Mouse (Mus musculus) liver, embryonic 16.5 days (tissue): Measurements from ENCODE around the gene Snrnp70. TPM values are rescaled to one million over a fixed set of nuclear protein-coding genes. Genes with fewer than 3 reads are reported as not detected.
A peak's percentile ranks its signal among the peaks of the same experiment; 100 is the strongest.

Source experiments
- ATAC-seq: fragments of 200-750 bp; cut with Nextera tagmentation; 2 replicates; pipeline ENCODE4 v1.8.0; 2017; ENCODE audit warnings: low read depth, mild to moderate bottlenecking, moderate number of reproducible peaks, moderate library complexity
- H3K27ac ChIP-seq: fragments of 300-500 bp; sonication (generic); 2 replicates; pipeline ENCODE4 v1.5.1; 2014; ENCODE audit warnings: mild to moderate bottlenecking, low read length
- H3K27me3 ChIP-seq: fragments of 300-500 bp; sonication (generic); 2 replicates; pipeline ENCODE4 v1.6.1; 2014; ENCODE audit warnings: low read depth, low read length, mixed read lengths; ENCODE audit not compliant: control insufficient read depth, insufficient read depth
- H3K36me3 ChIP-seq: fragments of 300-500 bp; sonication (generic); 2 replicates; pipeline ENCODE4 v1.6.1; 2014; ENCODE audit warnings: mild to moderate bottlenecking; ENCODE audit not compliant: control insufficient read depth, insufficient read depth
- H3K4me1 ChIP-seq: fragments of 300-500 bp; sonication (generic); 2 replicates; pipeline ENCODE4 v1.6.1; 2014; ENCODE audit warnings: low read depth, low read length, mixed read lengths; ENCODE audit not compliant: control insufficient read depth
- H3K4me2 ChIP-seq: fragments of 300-500 bp; sonication (generic); 2 replicates; pipeline ENCODE4 v1.6.1; 2014; ENCODE audit warnings: low read depth, low read length, mixed read lengths
- H3K4me3 ChIP-seq: fragments of 300-500 bp; sonication (generic); 2 replicates; pipeline ENCODE4 v1.5.1; 2014; ENCODE audit warnings: low read depth, mild to moderate bottlenecking, low read length
- H3K9ac ChIP-seq: fragments of 300-500 bp; sonication (generic); 2 replicates; pipeline ENCODE4 v1.6.1; 2014; ENCODE audit warnings: low read depth, low read length
- H3K9me3 ChIP-seq: fragments of 300-500 bp; sonication (generic); replicated peaks from 2 replicates; pipeline ENCODE4 v1.6.1; 2016; ENCODE audit warnings: low read length; ENCODE audit not compliant: control insufficient read depth
- WGBS: fragments of 180-500 bp; shearing (Covaris S2); extraction: QIAGEN DNeasy Blood & Tissue Kit; methylation state at CpG from one replicate; pipeline ENCODE4 v1.1.7; 2014; ENCODE audit not compliant: insufficient replicate concordance; 5-methylcytosine and 5-hydroxymethylcytosine counted together
- polyA plus RNA-seq: library from polyadenylated mRNA; unstranded; fragments of >200 nt; fragmentation: Nextera tagmentation; extraction: Ambion mirVana; gene quantifications from 2 replicates; pipeline ENCODE4 v1.2.1, GENCODE M21; 2015

The Snrnp70 gene
- polyA plus RNA-seq, 1 experiment from 2014 or later, result 64.2 TPM

DNA sequence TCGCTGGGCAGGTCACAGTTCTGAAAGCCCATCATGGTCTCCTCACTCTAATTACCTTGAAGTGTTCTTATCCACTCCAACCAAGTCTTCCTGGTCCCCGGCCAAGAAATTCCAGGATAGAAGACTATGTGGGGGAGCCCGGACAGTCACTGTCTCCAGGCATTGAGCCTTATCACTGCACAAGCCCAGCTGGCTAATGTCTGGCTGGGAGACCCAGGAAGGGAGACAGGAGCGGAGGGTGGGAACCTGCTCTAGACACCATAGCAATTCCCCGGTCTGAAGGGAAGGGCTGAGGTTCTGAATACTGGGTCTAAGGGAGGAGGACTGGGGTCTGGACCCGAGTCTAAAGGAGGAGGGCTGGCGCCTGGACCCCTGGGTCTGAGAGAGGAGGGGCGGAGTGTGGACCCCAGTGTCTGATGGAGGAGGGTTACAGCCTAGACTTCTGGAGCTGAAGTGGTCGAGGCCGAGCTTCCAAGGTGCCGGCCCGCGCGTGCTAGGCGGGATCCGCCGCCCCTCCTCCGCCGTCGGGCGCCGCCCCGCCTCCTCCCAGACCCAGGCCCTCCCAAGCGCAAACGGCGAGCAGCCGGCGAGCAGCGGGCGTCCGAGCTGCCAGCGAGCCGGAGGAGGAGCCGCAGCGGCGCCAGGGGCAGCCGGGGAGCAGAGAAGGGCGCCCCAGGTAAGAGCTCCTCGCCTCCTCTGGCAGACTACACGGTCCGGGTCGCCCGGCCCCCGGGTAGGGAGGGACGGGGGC is 17.7 kb upstream of the Snrnp70 start, which contains the start of gene Ntf5:
TSS of gene Ntf5 (plus strand) at position 583 of the 751 bp plus-strand sequence.
- Histone ChIP-seq H3K9ac (0 out of 2 replicates have a peak within 1 kb of the TSS, but pooled peaks have one; percentile 11), H3K27ac (no peak within 1 kb of the TSS), H3K4me1 (peaks cover 13% of the 10 kb centered on the region), H3K4me2 (peak within 1 kb of the TSS; percentile 61), H3K36me3 (no peaks in the 10 kb centered on the region), H3K27me3 (peaks cover 96% of the 10 kb centered on the region), H3K4me3 (peak within 1 kb of the TSS; percentile 51), H3K9me3 (no peaks in the 10 kb centered on the region)
- peak; percentile 36 for ATAC-seq
- WGBS, result 4% methylated on average over 29 of the region's 45 CpGs

DNA sequence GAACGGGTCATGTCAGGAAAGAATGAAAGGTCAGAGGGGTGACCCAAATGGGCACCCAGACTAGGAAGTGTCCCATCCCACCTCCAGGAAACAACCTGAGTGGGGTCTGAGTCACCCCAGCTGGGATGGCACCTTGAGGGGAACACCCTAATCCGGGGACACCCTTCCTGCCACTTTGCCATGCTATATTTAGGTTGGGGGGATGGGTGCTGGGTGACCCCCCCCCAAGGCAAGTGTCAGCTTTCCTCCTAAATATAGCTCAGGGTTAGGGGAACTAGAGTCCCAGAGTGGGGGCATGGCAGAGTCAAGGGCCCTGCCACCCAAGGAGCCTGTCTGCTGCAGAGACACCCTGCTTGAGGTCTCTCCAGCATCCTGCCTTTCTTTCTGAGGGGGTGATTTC is 16.9 kb upstream of the Snrnp70 start:
- H3K4me1 ChIP-seq, result peaks cover 13% of the 10 kb centered on the region
- no peak overlapping the region for H3K27ac ChIP-seq
- H3K9me3 ChIP-seq, result no peaks in the 10 kb centered on the region
- no peak overlapping the region for H3K4me3 ChIP-seq
- H3K36me3 ChIP-seq, result no peaks in the 10 kb centered on the region
- H3K4me2 ChIP-seq, result no peak overlapping the region
- no peak overlapping the region for H3K9ac ChIP-seq
- peaks cover 96% of the 10 kb centered on the region for H3K27me3 ChIP-seq
- WGBS, result 57% methylated on average over 2 of the region's 2 CpGs
- no peak for ATAC-seq

GRCm38 (mm10) chr7:45409497-45410163 is 14.1 kb upstream of the Snrnp70 start:
- Histone ChIP-seq H3K27me3 (peaks cover 92% of the 10 kb centered on the region), H3K36me3 (no peaks in the 10 kb centered on the region), H3K4me1 (peaks cover 12% of the 10 kb centered on the region), H3K4me3 (no peak overlapping the region), H3K9ac (no peak overlapping the region), H3K9me3 (no peaks in the 10 kb centered on the region), H3K4me2 (no peak overlapping the region), H3K27ac (no peak overlapping the region)
- WGBS, result 64% methylated on average over 8 of the region's 8 CpGs
- no peak for ATAC-seq

- Histone ChIP-seq H3K4me1 (peaks cover 8% of the 10 kb centered on the region), H3K36me3 (no peaks in the 10 kb centered on the region), H3K27ac (no peak overlapping the region), H3K4me3 (no peak overlapping the region), H3K4me2 (no peak overlapping the region), H3K9me3 (no peaks in the 10 kb centered on the region), H3K27me3 (peaks cover 85% of the 10 kb centered on the region), H3K9ac (no peak overlapping the region)
- 73% methylated on average over 17 of the region's 17 CpGs for WGBS
- no peak for ATAC-seq
Observed at GRCm38 (mm10) chr7:45408949-45409348, 13.4 kb upstream of the Snrnp70 start.

DNA sequence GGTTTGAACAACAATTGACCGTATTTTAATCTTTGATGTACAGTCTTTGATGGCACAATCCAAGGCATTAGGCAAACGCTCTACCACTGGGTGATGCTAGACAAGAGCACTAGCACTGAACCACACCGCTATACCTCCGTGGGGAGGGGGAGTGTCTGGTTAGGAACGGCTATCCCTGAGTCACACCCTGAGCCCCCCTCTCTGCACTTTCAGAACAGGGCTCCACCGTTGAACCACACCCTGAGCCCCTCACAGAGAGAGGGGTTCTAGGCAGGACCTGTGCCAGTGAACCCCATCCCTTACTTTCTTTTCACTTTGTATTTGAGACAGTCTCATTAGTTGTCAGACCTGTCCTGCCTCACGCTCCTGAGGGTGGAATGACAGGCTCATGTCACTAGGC is 12.8 kb upstream of the Snrnp70 start:
- no peak for ATAC-seq
- Histone ChIP-seq H3K4me2 (no peak overlapping the region), H3K36me3 (no peaks in the 10 kb centered on the region), H3K4me1 (peaks cover 3% of the 10 kb centered on the region), H3K4me3 (no peak overlapping the region), H3K27ac (no peak overlapping the region), H3K27me3 (peaks cover 79% of the 10 kb centered on the region), H3K9ac (no peak overlapping the region), H3K9me3 (no peaks in the 10 kb centered on the region)
- 59% methylated on average over 7 of the region's 7 CpGs for WGBS

DNA sequence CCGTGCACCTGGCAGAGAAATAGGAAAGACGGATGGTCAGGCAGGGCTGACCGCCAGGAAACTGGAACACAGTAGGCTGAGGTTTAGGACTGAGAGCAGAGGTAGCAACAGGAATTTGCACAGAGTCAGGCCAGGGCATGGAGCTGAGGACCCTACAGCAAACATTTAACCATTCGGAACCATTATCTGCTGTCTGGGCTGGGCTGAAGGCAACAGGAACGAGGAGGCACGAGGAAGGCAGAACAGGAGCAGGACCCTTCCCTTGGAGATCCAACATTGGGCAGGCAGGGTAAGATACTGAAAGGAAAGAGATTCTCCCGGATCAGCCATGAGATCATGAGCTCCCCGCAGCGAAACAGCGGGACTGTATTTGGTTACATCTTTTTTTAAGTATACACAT is 12.3 kb upstream of the Snrnp70 start:
- no peak for ATAC-seq

DNA sequence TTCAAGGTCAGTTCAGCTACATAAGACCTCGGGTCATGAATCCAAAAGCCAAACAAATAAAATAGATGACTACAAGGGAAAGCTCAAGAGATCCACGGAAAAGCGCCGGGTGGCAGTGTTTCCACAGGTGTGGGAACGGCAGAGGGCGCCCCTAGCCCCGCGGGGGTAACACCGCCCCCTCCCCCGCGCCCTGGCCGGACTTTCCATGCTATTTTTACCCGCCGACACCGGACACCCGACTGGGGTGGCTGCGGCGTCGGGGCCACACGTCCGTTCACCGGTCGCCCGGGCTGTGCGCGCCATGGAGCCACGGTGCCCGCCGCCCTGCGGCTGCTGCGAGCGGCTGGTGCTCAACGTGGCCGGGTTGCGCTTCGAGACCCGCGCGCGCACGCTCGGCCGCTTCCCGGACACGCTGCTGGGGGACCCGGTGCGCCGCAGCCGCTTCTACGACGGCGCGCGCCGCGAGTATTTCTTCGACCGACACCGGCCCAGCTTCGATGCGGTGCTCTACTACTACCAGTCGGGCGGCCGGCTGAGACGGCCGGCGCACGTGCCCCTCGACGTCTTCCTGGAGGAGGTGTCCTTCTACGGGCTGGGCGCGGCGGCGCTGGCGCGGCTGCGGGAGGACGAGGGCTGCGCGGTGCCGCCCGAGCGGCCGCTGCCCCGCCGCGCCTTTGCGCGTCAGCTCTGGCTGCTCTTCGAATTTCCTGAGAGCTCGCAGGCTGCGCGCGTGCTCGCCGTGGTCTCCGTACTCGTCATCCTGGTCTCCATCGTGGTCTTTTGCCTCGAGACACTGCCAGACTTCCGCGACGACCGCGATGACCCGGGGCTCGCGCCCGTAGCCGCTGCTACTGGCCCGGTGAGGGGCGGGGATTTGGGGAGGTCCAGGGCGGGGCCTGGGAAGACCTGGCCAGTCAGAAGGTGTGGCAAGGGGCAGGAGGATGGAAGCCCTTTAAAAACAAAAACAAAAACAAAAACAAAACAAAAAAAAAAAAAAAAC is 10.9 kb upstream of the Snrnp70 start:
- peaks cover 64% of the 10 kb centered on the region for H3K27me3 ChIP-seq
- H3K9me3 ChIP-seq, result no peaks in the 10 kb centered on the region
- ATAC-seq, result no peak
- peaks cover 3% of the 10 kb centered on the region for H3K4me1 ChIP-seq
- no peak overlapping the region for H3K27ac ChIP-seq
- H3K9ac ChIP-seq, result no peak overlapping the region
- H3K36me3 ChIP-seq, result no peaks in the 10 kb centered on the region
- peak overlapping the region; percentile 36 for H3K4me3 ChIP-seq
- H3K4me2 ChIP-seq, result peak overlapping the region; percentile 56
- WGBS, result 1% methylated on average over 104 of the region's 114 CpGs

More for the DNA sequence above, 12.3 kb upstream of the Snrnp70 start:
- H3K4me3 ChIP-seq, result no peak overlapping the region
- H3K9ac ChIP-seq, result no peak overlapping the region
- H3K9me3 ChIP-seq, result no peaks in the 10 kb centered on the region
- peaks cover 3% of the 10 kb centered on the region for H3K4me1 ChIP-seq
- no peak overlapping the region for H3K27ac ChIP-seq
- WGBS, result 62% methylated on average over 10 of the region's 10 CpGs
- peaks cover 74% of the 10 kb centered on the region for H3K27me3 ChIP-seq
- no peaks in the 10 kb centered on the region for H3K36me3 ChIP-seq
- H3K4me2 ChIP-seq, result no peak overlapping the region

GRCm38 (mm10) chr7:45405091-45406075 is 9.8 kb upstream of the Snrnp70 start, which contains the start of gene Kcna7:
Gene Kcna7 (plus strand): TSS chr7:45405653.
- Histone ChIP-seq H3K27me3 (peaks cover 54% of the 10 kb centered on the region), H3K9me3 (no peaks in the 10 kb centered on the region), H3K9ac (no peak within 1 kb of the TSS), H3K27ac (no peak within 1 kb of the TSS), H3K4me1 (peaks cover 3% of the 10 kb centered on the region), H3K4me3 (peak within 1 kb of the TSS; percentile 36), H3K4me2 (peak within 1 kb of the TSS; percentile 56), H3K36me3 (no peaks in the 10 kb centered on the region)
- no peak for ATAC-seq
- 10% methylated on average over 28 of the region's 28 CpGs for WGBS
